Mouse (Mus musculus) neutrophil, adult 5-6 weeks (primary cell): Measurements from ENCODE around the gene Adam12. TPM values are rescaled to one million over a fixed set of nuclear protein-coding genes. Genes with fewer than 3 reads are reported as not detected.

Source experiments
- ATAC-seq: fragments of 151-379, 151-347 bp; 2 replicates; pipeline ENCODE4 v1.8.0; 2017; ENCODE audit warnings: mild to moderate bottlenecking, moderate TSS enrichment; ENCODE audit not compliant: insufficient number of reproducible peaks, poor library complexity, low FRiP score, severe bottlenecking; ENCODE audit errors: extremely low read depth
- total RNA-seq: library from RNA; stranded (forward); fragments of 200-1000 nt; gene quantifications from 2 replicates; pipeline ENCODE4 v1.2.3, GENCODE M21; 2017

Gene Adam12
- total RNA-seq, 1 experiment from 2014 or later, result 0.12 TPM

- no peak for ATAC-seq
Observed at GRCm38 (mm10) chr7:134227773-134228455, 4.0 kb downstream of the Adam12 start.

DNA sequence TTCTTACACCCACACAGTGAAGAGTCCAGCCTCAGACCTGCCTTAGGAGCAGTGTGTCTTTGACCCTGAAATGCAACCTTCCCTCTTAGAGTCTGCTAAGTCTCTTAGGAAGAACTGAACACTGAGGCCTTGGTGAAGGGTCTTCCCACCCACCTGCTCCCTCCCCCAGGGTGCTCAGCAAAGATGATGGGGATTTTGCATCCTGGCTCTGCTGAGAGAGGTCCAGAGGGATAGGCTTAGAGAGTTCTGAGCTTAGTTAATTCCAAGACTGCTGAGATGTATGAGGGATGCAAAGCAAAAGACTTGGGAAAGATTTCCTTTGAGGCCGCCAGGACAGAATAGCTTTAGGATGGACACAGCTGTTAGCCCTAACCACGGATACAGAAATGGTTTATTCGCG lies 4.8 kb downstream of the Adam12 start:
- ATAC-seq, result no peak

- ATAC-seq, result no peak
Observed at GRCm38 (mm10) chr7:134226231-134226630, 5.7 kb downstream of the Adam12 start.

DNA sequence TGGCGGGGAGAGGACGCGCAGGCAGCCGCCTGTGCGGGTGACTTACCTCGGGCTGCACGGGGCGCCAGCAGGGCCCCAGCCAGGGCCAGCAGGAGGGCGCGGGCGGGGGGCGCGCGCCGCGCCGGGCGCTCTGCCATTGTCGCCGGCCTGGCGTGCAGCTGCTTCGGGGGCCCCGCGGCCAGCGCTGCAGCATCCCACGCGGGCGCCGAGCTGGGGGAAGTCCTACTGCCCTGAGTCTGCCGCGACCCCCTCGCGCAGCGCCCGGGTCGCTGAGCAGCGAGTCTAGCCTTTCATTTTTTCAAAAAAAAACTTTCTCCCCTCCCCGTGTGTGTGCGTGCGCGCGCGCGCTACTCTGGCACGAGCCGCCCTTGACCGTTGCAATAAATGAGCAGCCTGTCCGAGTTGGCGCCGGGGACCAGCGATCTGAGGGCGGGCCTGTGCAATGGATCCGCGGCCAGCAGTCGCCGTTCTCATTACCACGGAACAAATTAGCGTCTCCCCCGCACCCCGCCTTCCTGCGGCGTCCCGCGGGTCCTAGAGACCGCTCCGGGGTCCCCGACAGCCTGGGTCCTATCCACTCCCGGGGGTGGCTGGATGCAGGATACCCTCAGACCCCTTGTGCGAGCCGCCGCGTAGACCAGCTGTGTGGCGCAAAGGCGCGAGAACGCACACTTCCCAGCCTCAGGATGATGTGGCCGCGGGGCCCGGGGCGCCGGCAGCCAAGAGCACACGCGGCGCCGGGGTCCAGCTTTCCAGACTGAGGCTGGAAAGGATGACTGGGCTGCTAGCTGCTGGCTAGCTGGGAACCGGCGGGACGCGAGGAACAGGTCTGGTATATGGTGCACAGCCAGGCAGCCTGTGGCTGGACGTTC lies 7.0 kb downstream of the Adam12 start:
- ATAC-seq, result no peak

DNA sequence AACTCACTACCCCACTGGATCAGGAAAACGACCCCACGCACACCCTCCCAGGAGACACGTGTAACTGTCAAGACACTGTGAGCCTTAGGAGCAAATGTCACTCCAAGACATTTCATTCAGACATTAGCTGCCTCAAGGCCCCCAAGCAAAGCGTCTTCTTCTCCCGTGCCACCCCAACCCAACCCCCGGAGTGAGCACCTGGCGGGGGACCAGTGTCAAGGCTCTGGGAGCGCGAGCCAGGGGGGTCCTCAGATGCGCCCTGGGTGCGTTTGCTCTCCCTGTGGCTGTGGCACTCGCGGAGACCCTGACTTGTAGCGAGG lies 7.6 kb downstream of the Adam12 start:
- no peak for ATAC-seq

DNA sequence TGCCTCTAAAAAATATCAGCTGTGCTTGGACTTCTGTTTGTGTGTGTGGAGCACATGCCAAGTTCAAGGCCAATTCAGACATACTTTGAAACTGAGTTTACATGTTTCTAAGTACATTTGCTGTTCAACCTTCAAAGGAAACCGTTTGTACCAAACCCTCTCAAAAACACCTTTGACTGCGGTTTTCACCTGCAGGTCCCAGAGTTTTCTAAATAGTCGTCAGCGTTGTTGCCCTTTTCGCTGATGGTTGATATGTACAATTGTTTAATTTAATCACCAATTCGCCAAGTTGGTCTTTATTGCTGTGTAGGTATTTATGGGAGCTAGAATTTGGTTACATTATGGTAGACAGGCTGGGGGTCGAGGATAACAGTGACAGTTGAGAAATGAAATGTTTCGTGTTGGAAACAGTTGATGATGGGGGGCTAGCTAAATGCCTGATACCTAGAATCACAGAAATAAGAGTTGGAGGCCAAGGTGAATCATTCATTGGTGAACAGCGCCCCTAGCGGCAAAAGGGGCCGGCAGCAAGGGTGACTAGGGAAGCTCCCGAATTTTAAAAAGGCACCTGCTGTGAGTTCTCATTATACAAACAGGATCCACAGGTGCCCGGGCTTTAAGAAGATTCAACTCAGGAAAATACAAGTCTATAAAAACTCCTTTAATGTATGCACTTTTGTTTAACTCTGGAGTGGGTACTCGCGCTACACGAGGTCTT lies 8.3 kb downstream of the Adam12 start:
- no peak for ATAC-seq

- ATAC-seq, result no peak
Observed at GRCm38 (mm10) chr7:134207956-134208355, 24.0 kb downstream of the Adam12 start.

GRCm38 (mm10) chr7:134193089-134193488 lies 38.9 kb downstream of the Adam12 start:
- no peak for ATAC-seq

- no peak for ATAC-seq
Observed at GRCm38 (mm10) chr7:134190101-134190500, 41.8 kb downstream of the Adam12 start.

DNA sequence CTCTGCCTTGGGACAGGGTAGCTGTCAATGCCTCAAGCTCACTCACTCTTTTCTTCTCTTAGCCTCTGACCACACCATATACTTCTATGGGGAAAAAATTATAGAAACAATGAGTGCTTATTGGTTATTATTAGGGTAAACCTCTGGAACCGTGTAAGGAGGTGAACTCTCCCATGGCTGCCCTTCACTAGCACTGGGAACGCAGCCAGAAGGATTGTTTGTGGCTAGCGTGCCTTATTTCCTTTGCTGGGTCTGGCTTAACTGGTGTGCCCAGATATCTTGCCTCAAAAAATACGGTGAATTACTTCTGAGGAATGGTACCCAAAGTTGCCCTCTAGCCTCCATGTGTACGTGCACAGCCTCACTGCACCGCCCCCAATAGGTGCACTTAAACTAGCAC lies 43.4 kb downstream of the Adam12 start:
- no peak for ATAC-seq

GRCm38 (mm10) chr7:134187946-134188345 lies 44.0 kb downstream of the Adam12 start:
- ATAC-seq, result no peak

- ATAC-seq, result no peak
Observed at GRCm38 (mm10) chr7:134186497-134186896, 45.4 kb downstream of the Adam12 start.

DNA sequence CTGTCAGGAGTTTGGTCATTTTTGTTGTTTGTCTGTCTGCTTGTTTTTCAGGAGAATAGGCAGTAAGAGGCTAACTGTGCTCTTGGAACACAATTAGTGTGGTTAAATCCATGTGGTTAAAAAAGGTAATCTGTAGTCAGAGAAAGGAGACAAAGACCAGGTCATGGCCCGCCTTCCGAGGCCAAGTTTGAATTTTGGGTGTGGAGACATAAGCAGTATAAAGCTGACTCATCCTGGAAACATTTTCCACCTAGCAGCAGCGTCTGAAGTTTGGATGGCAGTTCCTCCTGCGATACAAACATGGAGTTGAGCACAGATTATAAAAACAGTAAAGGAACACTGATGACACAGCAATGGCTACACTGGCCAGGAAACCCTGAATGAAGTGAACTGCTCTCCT lies 46.2 kb downstream of the Adam12 start:
- ATAC-seq, result no peak

- no peak for ATAC-seq
Observed at GRCm38 (mm10) chr7:134181717-134182116, 50.2 kb downstream of the Adam12 start.

DNA sequence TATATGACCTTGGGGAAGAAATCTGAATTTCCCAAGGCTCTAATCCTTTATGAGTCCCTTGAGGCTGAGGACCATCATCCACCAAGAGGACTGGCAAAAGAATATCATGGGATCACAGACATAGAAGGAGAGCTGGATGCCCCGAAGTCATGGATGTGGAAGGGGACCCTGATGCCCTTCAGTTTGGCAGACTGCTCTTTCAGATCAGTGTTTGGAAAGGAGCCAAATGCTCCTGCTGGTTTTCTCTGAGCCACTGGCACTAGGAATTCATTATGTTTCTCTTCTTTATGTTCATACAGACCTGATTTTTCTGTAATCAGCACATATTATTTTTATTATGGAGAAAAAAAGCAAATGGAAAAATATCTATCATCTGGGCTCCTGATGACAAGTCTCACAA lies 50.9 kb downstream of the Adam12 start:
- no peak for ATAC-seq

- ATAC-seq, result no peak
Observed at GRCm38 (mm10) chr7:134177051-134177450, 54.9 kb downstream of the Adam12 start.

GRCm38 (mm10) chr7:134175201-134175600 lies 56.7 kb downstream of the Adam12 start:
- no peak for ATAC-seq

DNA sequence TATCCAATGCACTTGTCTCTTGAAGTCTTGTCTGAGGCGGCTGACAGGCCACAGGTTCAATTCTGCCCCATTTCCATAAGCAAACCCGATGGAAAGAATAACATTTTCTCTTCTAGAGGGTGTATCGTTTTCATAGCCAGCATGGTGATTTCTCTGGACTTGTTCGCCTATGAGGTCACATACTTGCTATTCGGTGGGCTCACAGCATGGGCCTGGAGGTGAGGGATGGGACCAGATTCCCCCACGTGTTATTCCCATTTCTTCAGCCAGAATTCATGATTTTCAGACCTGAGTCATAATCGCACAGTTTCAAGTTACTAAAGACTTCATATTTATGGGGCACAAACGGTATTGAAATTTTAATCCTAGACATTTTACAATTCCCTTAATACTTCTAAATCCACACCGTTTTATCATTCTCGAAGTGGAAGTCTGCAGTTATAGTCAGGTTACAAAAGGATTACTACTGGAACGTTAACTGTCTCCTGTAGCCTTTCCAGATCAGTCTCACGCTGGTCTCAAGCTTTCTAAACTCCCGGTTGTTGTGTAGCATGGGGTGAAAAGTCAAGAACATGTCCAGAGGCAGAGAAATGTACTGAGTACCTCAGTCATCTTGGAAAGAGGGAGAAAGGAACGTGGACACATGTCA lies 58.4 kb downstream of the Adam12 start:
- ATAC-seq, result no peak

DNA sequence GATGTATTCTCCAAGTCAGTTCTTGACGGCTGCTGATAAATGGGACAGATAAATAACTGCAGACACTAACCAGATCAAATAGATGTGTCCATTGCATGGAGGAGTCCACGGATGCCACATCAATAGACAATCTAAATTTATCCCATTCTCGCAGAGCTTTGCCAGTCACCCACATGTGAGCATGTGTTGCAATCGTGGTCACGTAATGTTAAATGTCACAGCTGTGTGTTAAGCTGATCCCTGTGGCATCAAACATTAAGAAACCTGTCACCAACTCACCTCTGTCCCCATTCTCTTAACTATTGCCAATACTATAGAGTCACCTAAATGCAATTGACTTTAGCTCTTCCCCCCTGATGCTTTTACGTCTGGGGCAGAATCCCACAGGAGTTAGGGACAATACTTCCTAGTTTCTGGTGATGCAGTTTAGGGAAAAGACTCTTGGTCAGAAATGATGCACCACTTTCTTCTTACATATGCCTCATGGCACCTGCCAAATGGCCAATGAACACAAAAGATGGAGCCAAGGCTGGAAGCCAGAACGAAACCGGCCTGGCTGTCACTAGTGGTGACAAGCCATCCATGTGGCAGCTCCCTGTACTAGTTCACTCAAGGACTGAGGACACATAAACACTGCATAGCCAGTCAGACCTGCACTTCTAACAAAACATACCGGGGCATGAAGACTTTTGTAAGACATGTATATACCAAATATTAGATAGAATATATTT lies 61.6 kb downstream of the Adam12 start:
- no peak for ATAC-seq
